Mouse (Mus musculus): ENCODE data around the gene Mthfd1l. TPM values are rescaled to one million over a fixed set of nuclear protein-coding genes. Genes with fewer than 3 reads are reported as not detected.

Mthfd1l gene
- polyA plus RNA-seq, 1 experiment from 2014 or later: 5.5 TPM

- H3K4me3 ChIP-seq (ENCODE audit: low read depth, low read length): no peak overlapping the region
- ATAC-seq (ENCODE audit: low FRiP score, low TSS enrichment) (no peak), DNase-seq (ENCODE audit: low spot score) (no peak)
- no peaks in the 10 kb centered on the region for H3K4me1 ChIP-seq (replicated peaks; ENCODE audit: control insufficient read depth, insufficient read depth)
- no peak overlapping the region for H3K27ac ChIP-seq (replicated peaks)
- H3K4me2 ChIP-seq (replicated peaks; ENCODE audit: low read depth): peak overlapping the region; percentile 96; the same call in 1 of the 2 replicates
- no peak overlapping the region for H3K9ac ChIP-seq (ENCODE audit: low read length)
- no peak for TF ChIP-seq EP300 (optimal IDR thresholded peaks at IDR 0.05)
- TF ChIP-seq CTCF (IDR thresholded peaks at IDR 0.05; ENCODE audit: low read depth): no peak
- WGBS: 84% methylated on average over 9 of the region's 9 CpGs
- H3K36me3 ChIP-seq (ENCODE audit: control insufficient read depth, insufficient read depth, low read length): no peaks in the 10 kb centered on the region
- H3K27me3 ChIP-seq (ENCODE audit: control insufficient read depth, insufficient read depth, low read length): no peaks in the 10 kb centered on the region
- H3K9me3 ChIP-seq (ENCODE audit: control insufficient read depth, low read length): no peaks in the 10 kb centered on the region
These were observed 681 bp upstream of the Mthfd1l start for GRCm38 (mm10) chr10:3972237-3972636.

GRCm38 (mm10) chr10:3973589-3974070, 712 bp downstream of the Mthfd1l start:
- TF ChIP-seq EP300 (optimal IDR thresholded peaks at IDR 0.05): no peak
- TF ChIP-seq CTCF (IDR thresholded peaks at IDR 0.05; ENCODE audit: low read depth): peak; percentile 4; the same call in 1 of the 2 replicates
- H3K4me2 ChIP-seq (replicated peaks; ENCODE audit: low read depth): peak overlapping the region; percentile 96
- DNase-seq (ENCODE audit: low spot score) (peak; percentile 87), ATAC-seq (ENCODE audit: low FRiP score, low TSS enrichment) (peak; percentile 84)
- under 1% methylated on average over 17 of the region's 39 CpGs for WGBS
- H3K9me3 ChIP-seq (ENCODE audit: control insufficient read depth, low read length): no peaks in the 10 kb centered on the region
- peak overlapping the region; percentile 68 for H3K4me3 ChIP-seq (ENCODE audit: low read depth, low read length)
- no peaks in the 10 kb centered on the region for H3K36me3 ChIP-seq (ENCODE audit: control insufficient read depth, insufficient read depth, low read length)
- no peaks in the 10 kb centered on the region for H3K27me3 ChIP-seq (ENCODE audit: control insufficient read depth, insufficient read depth, low read length)
- H3K9ac ChIP-seq (ENCODE audit: low read length): peak overlapping the region; percentile 79
- H3K4me1 ChIP-seq (replicated peaks; ENCODE audit: control insufficient read depth, insufficient read depth): no peaks in the 10 kb centered on the region
- peak overlapping the region; percentile 95 for H3K27ac ChIP-seq (replicated peaks)

DNA sequence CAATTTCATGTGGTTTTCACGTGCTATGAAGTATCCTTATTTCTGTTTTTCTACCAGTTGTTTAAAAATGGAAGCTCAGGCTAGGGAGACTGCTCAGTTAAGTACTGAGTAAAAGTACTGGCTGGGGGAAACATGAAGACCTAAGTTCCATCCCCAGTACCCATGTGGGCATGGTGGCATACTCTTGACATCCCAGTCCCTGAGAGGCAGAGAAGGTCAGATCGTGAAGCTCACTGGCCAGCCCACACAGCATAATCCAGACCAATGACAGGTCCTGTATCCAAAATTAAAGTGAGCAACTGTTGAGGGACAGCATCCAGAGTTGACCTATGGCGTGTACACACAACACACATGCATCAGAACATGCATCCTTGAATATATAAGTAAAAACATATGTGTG, 1.5 kb downstream of the Mthfd1l start:
- H3K9ac ChIP-seq (ENCODE audit: low read length): no peak overlapping the region
- WGBS: 75% methylated on average over 3 of the region's 3 CpGs

DNA sequence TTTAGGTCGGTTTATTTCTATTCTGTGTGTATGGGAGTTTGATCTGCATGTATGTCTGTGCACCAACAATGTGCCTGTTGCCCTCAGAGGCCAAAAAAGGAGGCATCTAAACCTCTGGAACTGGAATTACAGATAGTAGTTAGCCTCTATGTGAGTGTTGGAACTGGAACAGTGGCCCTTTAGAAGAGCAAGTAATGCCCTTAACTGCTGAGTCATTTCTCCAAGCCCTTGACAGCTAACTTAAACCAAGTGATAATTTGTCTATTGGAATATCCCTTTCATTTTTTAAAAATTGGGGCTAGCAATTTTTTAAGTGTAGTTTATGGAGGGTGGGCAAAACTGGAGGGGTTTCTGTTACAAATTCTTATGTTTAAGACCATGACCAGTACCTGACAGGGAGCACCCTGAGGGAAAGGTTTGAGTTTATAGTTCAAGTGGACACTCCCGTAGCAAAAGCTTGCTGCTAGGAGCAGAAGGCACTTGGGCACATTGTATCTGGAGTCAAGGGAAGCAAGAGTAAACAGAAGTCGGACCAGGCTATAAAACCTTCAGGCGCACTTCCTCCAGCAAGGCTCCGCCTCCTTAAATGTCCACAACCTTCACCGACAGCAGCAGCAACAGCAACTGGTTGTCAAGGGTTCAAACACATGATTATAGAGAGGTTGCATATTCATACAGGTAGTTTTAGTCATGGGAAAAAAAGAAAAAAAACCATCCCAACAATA, 3.1 kb downstream of the Mthfd1l start:
- Histone ChIP-seq H3K9ac (ENCODE audit: low read length) (no peak overlapping the region), H3K4me3 (ENCODE audit: low read depth, low read length) (no peak overlapping the region), H3K9me3 (ENCODE audit: control insufficient read depth, low read length) (no peaks in the 10 kb centered on the region), H3K27me3 (ENCODE audit: control insufficient read depth, insufficient read depth, low read length) (no peaks in the 10 kb centered on the region), H3K4me2 (replicated peaks; ENCODE audit: low read depth) (no peak overlapping the region), H3K27ac (replicated peaks) (0 out of 2 replicates have a peak overlapping the region, but pooled peaks have one; percentile 30), H3K4me1 (replicated peaks; ENCODE audit: control insufficient read depth, insufficient read depth) (no peaks in the 10 kb centered on the region), H3K36me3 (ENCODE audit: control insufficient read depth, insufficient read depth, low read length) (no peaks in the 10 kb centered on the region)
- 45% methylated on average over 6 of the region's 6 CpGs for WGBS
- peak; percentile 37 for ATAC-seq (ENCODE audit: low FRiP score, low TSS enrichment)
- TF ChIP-seq CTCF (IDR thresholded peaks at IDR 0.05; ENCODE audit: low read depth): no peak
- no peak for TF ChIP-seq EP300 (optimal IDR thresholded peaks at IDR 0.05)
- DNase-seq (ENCODE audit: low spot score): peak; percentile 53

More for the DNA sequence above, 1.5 kb downstream of the Mthfd1l start:
- TF ChIP-seq EP300 (optimal IDR thresholded peaks at IDR 0.05) (no peak), CTCF (IDR thresholded peaks at IDR 0.05; ENCODE audit: low read depth) (no peak)
- ATAC-seq (ENCODE audit: low FRiP score, low TSS enrichment): no peak
- H3K4me3 ChIP-seq (ENCODE audit: low read depth, low read length): peak overlapping the region; percentile 68; the same call in 1 of the 2 replicates
- H3K4me1 ChIP-seq (replicated peaks; ENCODE audit: control insufficient read depth, insufficient read depth): no peaks in the 10 kb centered on the region
- no peak for DNase-seq (ENCODE audit: low spot score)
- H3K4me2 ChIP-seq (replicated peaks; ENCODE audit: low read depth): no peak overlapping the region
- no peaks in the 10 kb centered on the region for H3K27me3 ChIP-seq (ENCODE audit: control insufficient read depth, insufficient read depth, low read length)
- H3K9me3 ChIP-seq (ENCODE audit: control insufficient read depth, low read length): no peaks in the 10 kb centered on the region
- no peak overlapping the region for H3K27ac ChIP-seq (replicated peaks)
- no peaks in the 10 kb centered on the region for H3K36me3 ChIP-seq (ENCODE audit: control insufficient read depth, insufficient read depth, low read length)

GRCm38 (mm10) chr10:3976623-3977010, 3.7 kb downstream of the Mthfd1l start:
- H3K4me1 ChIP-seq (replicated peaks; ENCODE audit: control insufficient read depth, insufficient read depth): no peaks in the 10 kb centered on the region
- WGBS: 74% methylated on average over 4 of the region's 4 CpGs
- no peaks in the 10 kb centered on the region for H3K9me3 ChIP-seq (ENCODE audit: control insufficient read depth, low read length)
- no peaks in the 10 kb centered on the region for H3K27me3 ChIP-seq (ENCODE audit: control insufficient read depth, insufficient read depth, low read length)
- no peak overlapping the region for H3K4me2 ChIP-seq (replicated peaks; ENCODE audit: low read depth)
- 0 out of 2 replicates have a peak overlapping the region, but pooled peaks have one; percentile 30 for H3K27ac ChIP-seq (replicated peaks)
- no peaks in the 10 kb centered on the region for H3K36me3 ChIP-seq (ENCODE audit: control insufficient read depth, insufficient read depth, low read length)
- no peak for DNase-seq (ENCODE audit: low spot score)
- H3K4me3 ChIP-seq (ENCODE audit: low read depth, low read length): no peak overlapping the region
- ATAC-seq (ENCODE audit: low FRiP score, low TSS enrichment): no peak
- TF ChIP-seq EP300 (optimal IDR thresholded peaks at IDR 0.05) (no peak), CTCF (IDR thresholded peaks at IDR 0.05; ENCODE audit: low read depth) (no peak)
- no peak overlapping the region for H3K9ac ChIP-seq (ENCODE audit: low read length)

DNA sequence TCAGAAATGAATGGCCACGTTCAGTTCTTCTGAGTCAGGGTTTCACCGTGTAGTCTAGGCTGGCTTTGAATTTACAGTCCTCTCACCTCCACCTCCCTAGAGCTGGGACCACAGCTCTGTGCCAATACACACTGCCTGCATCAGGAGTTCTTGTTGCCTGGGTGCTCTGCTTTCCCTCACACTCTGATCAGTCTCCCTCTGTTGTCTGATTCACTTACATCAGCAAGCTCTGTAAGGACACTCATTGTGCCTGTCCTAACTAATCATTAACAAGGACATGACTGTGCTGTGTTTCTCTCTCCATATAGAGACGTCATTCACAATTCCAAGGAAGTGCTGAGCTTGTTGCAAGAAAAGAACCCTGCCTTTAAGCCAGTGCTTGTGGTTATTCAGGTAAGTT, 5.4 kb downstream of the Mthfd1l start:
- WGBS: 43% methylated on average over 3 of the region's 3 CpGs
- Histone ChIP-seq H3K27me3 (ENCODE audit: control insufficient read depth, insufficient read depth, low read length) (no peaks in the 10 kb centered on the region), H3K9me3 (ENCODE audit: control insufficient read depth, low read length) (no peaks in the 10 kb centered on the region), H3K4me2 (replicated peaks; ENCODE audit: low read depth) (no peak overlapping the region), H3K27ac (replicated peaks) (peak overlapping the region; percentile 35; the same call in 1 of the 2 replicates), H3K4me1 (replicated peaks; ENCODE audit: control insufficient read depth, insufficient read depth) (no peaks in the 10 kb centered on the region), H3K4me3 (ENCODE audit: low read depth, low read length) (no peak overlapping the region), H3K36me3 (ENCODE audit: control insufficient read depth, insufficient read depth, low read length) (no peaks in the 10 kb centered on the region), H3K9ac (ENCODE audit: low read length) (no peak overlapping the region)
- DNase-seq (ENCODE audit: low spot score) (no peak), ATAC-seq (ENCODE audit: low FRiP score, low TSS enrichment) (peak; percentile 73)
- no peak for TF ChIP-seq CTCF (IDR thresholded peaks at IDR 0.05; ENCODE audit: low read depth)
- TF ChIP-seq EP300 (optimal IDR thresholded peaks at IDR 0.05): no peak

All from stomach, postnatal 0 days (tissue).